Mouse (Mus musculus) midbrain, embryonic 16.5 days (tissue): ENCODE measurements at regions not wholly inside any gene's neighbourhood (a gene's known extent, or its start where the extent isn't known, plus 50 kb on each side); places are given as distances from the start of the nearest gene placed in this dataset.

ENCODE experiments used
- ATAC-seq: fragments of 200-750 bp; cut with Nextera tagmentation; 2 replicates; pipeline ENCODE4 v1.8.0; 2017; ENCODE audit warnings: moderate TSS enrichment
- H3K27ac ChIP-seq: fragments of 300-500 bp; sonication (generic); 2 replicates; pipeline ENCODE4 v1.5.1; 2014; ENCODE audit warnings: mild to moderate bottlenecking, low read length, mixed read lengths
- H3K27me3 ChIP-seq: fragments of 300-500 bp; sonication (generic); 2 replicates; pipeline ENCODE4 v1.6.1; 2014; ENCODE audit warnings: low read depth, low read length, mixed read lengths; ENCODE audit not compliant: control insufficient read depth, insufficient read depth
- H3K36me3 ChIP-seq: fragments of 300-500 bp; sonication (generic); 2 replicates; pipeline ENCODE4 v1.6.1; 2014; ENCODE audit warnings: mild to moderate bottlenecking, low read length, moderate library complexity, mixed read lengths; ENCODE audit not compliant: control insufficient read depth, insufficient read depth
- H3K4me1 ChIP-seq: fragments of 300-500 bp; sonication (generic); 2 replicates; pipeline ENCODE4 v1.6.1; 2014; ENCODE audit warnings: mild to moderate bottlenecking, low read length, mixed read lengths; ENCODE audit not compliant: control insufficient read depth, insufficient read depth
- H3K4me2 ChIP-seq: fragments of 300-500 bp; sonication (generic); 2 replicates; pipeline ENCODE4 v1.6.1; 2014; ENCODE audit warnings: mild to moderate bottlenecking, low read length, mixed read lengths
- H3K4me3 ChIP-seq: fragments of 300-500 bp; sonication (generic); 2 replicates; pipeline ENCODE4 v1.5.1; 2014; ENCODE audit warnings: low read depth, mild to moderate bottlenecking, low read length, moderate library complexity, mixed read lengths
- H3K9ac ChIP-seq: fragments of 300-500 bp; sonication (generic); 2 replicates; pipeline ENCODE4 v1.6.1; 2014; ENCODE audit warnings: low read depth, low read length, mixed read lengths
- H3K9me3 ChIP-seq: fragments of 300-500 bp; sonication (generic); replicated peaks from 2 replicates; pipeline ENCODE4 v1.6.1; 2014; ENCODE audit warnings: mild to moderate bottlenecking, low read length, mixed read lengths; ENCODE audit not compliant: control insufficient read depth, poor library complexity, severe bottlenecking
- WGBS: fragments of 180-500 bp; shearing (Covaris S2); extraction: QIAGEN DNeasy Blood & Tissue Kit; methylation state at CpG from one replicate; pipeline ENCODE4 v1.1.7; 2014; 5-methylcytosine and 5-hydroxymethylcytosine counted together

- H3K9ac ChIP-seq, result no peak overlapping the region
- peaks cover 4% of the 10 kb centered on the region for H3K4me1 ChIP-seq
- 77% methylated on average over 6 of the region's 6 CpGs for WGBS
- ATAC-seq, result no peak
- H3K9me3 ChIP-seq, result no peaks in the 10 kb centered on the region
- H3K4me2 ChIP-seq, result no peak overlapping the region
- H3K27ac ChIP-seq, result no peak overlapping the region
- H3K36me3 ChIP-seq, result no peaks in the 10 kb centered on the region
- no peak overlapping the region for H3K4me3 ChIP-seq
- no peaks in the 10 kb centered on the region for H3K27me3 ChIP-seq
Observed at GRCm38 (mm10) chr10:56486584-56486983, 109.5 kb downstream of the Gja1 start.

DNA sequence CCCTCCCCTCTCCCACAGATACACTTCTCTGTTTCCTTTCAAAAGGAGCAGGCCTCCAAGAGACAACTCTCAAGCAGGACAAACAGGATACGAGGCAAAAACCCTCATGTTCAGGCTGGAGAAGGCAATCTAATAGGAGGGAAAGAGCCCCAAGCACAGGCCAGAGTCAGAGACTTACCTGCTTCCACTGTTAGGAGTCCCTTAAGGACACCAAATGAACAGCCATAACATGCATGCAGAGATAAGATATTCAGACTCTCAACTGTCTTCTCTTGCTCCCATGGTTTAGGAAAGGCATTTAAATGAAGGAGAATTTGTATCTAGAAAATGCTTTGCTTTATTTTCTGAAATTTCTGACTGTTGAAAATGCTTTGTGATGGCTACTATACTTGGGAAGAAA is 116.3 kb downstream of the Gja1 start:
- no peak for ATAC-seq
- Histone ChIP-seq H3K9me3 (no peaks in the 10 kb centered on the region), H3K4me1 (no peaks in the 10 kb centered on the region), H3K27ac (no peak overlapping the region), H3K4me2 (no peak overlapping the region), H3K9ac (no peak overlapping the region), H3K27me3 (no peaks in the 10 kb centered on the region), H3K4me3 (no peak overlapping the region), H3K36me3 (no peaks in the 10 kb centered on the region)
- 80% methylated on average over 1 of the region's 1 CpGs for WGBS

DNA sequence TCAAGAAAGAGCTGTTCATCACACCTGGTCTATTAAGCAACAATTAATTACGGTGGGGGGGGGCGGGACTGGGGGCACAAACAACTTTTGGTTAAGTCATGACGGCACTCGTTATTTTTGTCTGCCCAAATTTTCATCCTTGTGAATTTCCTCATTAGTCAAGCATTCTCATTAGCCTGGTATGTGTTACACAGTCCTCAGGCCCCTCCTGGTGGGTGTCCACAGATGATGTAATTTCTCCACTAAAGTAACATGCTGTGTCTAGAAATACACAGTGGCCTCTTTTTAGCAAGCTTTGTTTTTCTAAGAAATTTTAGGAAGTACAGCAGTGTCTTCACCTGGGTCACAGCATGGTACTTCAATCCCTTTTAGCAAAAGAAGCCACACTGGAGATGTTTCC is 118.2 kb downstream of the Gja1 start:
- Histone ChIP-seq H3K4me2 (no peak overlapping the region), H3K27ac (no peak overlapping the region), H3K4me3 (no peak overlapping the region), H3K4me1 (no peaks in the 10 kb centered on the region), H3K9me3 (no peaks in the 10 kb centered on the region), H3K27me3 (no peaks in the 10 kb centered on the region), H3K36me3 (no peaks in the 10 kb centered on the region), H3K9ac (no peak overlapping the region)
- WGBS, result 87% methylated on average over 4 of the region's 4 CpGs
- no peak for ATAC-seq

GRCm38 (mm10) chr10:56519041-56519440 is 141.9 kb downstream of the Gja1 start:
- Histone ChIP-seq H3K36me3 (no peaks in the 10 kb centered on the region), H3K4me3 (no peak overlapping the region), H3K4me2 (no peak overlapping the region), H3K4me1 (no peaks in the 10 kb centered on the region), H3K27ac (no peak overlapping the region), H3K27me3 (no peaks in the 10 kb centered on the region), H3K9ac (no peak overlapping the region), H3K9me3 (no peaks in the 10 kb centered on the region)
- ATAC-seq, result no peak
- WGBS, result 96% methylated on average over 1 of the region's 1 CpGs

DNA sequence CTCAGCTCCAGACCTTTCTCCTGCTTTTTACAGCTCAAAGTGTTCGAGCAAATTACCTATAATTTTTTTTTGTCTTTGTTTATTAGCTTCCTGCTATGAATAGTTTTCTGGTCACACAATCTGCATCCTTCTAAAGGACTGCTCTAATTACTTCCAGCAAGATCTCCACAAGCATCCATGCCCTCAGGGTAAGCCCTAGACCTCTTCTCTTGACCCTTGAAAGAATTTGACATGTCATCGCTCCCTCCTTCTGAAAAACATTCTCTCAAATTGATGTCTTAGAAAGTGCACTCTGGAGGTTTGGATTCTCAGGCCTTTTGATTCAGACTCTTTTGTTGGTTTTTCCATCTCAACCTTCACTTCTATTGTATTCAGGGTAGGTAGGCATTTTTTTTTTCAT is 148.7 kb downstream of the Gja1 start:
- H3K36me3 ChIP-seq, result no peaks in the 10 kb centered on the region
- ATAC-seq, result no peak
- no peak overlapping the region for H3K27ac ChIP-seq
- no peak overlapping the region for H3K9ac ChIP-seq
- no peak overlapping the region for H3K4me3 ChIP-seq
- no peak overlapping the region for H3K4me2 ChIP-seq
- H3K4me1 ChIP-seq, result no peaks in the 10 kb centered on the region
- 89% methylated on average over 2 of the region's 2 CpGs for WGBS
- no peaks in the 10 kb centered on the region for H3K27me3 ChIP-seq
- 0 out of 2 replicates have a peak, but pooled peaks cover 2% of the 10 kb centered on the region for H3K9me3 ChIP-seq

GRCm38 (mm10) chr10:56537091-56537490 is 160.0 kb downstream of the Gja1 start:
- ATAC-seq, result no peak
- Histone ChIP-seq H3K36me3 (no peaks in the 10 kb centered on the region), H3K9me3 (no peaks in the 10 kb centered on the region), H3K9ac (no peak overlapping the region), H3K4me2 (no peak overlapping the region), H3K4me3 (no peak overlapping the region), H3K27ac (no peak overlapping the region), H3K27me3 (no peaks in the 10 kb centered on the region), H3K4me1 (no peaks in the 10 kb centered on the region)
- WGBS, result 69% methylated on average over 4 of the region's 4 CpGs

DNA sequence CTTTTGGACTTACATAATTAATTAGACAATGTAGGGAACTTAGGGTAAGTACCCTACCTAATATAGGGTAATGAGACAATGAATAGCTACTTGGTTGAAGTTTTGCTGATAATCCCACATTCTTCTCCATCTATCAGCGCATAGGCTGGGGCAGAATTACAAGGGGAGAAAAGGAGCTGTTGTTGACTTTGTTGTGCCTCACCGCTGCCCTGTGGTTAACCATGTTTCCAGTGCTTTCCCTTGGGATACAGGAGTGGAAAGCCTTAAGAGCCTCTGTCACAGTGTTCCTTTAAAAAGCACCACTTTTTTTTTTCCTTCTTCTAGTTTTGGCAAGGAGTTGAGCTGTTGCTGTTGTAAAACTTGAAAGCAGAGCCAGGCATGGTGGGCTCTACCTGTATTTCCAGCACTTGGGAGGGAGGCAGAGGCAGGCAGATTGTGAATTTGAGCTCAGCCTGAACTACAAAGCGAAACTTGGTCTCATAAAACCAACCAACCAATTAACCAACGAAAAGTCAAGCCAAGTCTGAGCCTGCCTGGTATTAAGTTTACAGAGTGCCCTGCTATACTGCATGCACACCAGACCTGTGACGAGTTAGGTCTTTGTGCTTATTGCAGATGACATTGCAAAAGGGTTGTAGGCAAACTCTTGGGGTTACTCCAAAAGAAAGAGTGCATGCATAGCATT is 162.8 kb downstream of the Gja1 start:
- ATAC-seq, result no peak
- H3K4me3 ChIP-seq, result no peak overlapping the region
- H3K9me3 ChIP-seq, result no peaks in the 10 kb centered on the region
- H3K9ac ChIP-seq, result no peak overlapping the region
- no peaks in the 10 kb centered on the region for H3K4me1 ChIP-seq
- H3K36me3 ChIP-seq, result no peaks in the 10 kb centered on the region
- WGBS, result 84% methylated on average over 5 of the region's 5 CpGs
- H3K27ac ChIP-seq, result no peak overlapping the region
- no peak overlapping the region for H3K4me2 ChIP-seq
- no peaks in the 10 kb centered on the region for H3K27me3 ChIP-seq

GRCm38 (mm10) chr10:56542106-56542505 is 165.0 kb downstream of the Gja1 start:
- Histone ChIP-seq H3K4me3 (no peak overlapping the region), H3K27ac (no peak overlapping the region), H3K27me3 (no peaks in the 10 kb centered on the region), H3K9ac (no peak overlapping the region), H3K36me3 (no peaks in the 10 kb centered on the region), H3K4me1 (no peaks in the 10 kb centered on the region), H3K9me3 (no peaks in the 10 kb centered on the region), H3K4me2 (no peak overlapping the region)
- WGBS, result 84% methylated on average over 3 of the region's 3 CpGs
- no peak for ATAC-seq

GRCm38 (mm10) chr10:56545989-56546388 is 168.9 kb downstream of the Gja1 start:
- Histone ChIP-seq H3K9me3 (no peaks in the 10 kb centered on the region), H3K27me3 (no peaks in the 10 kb centered on the region), H3K36me3 (no peaks in the 10 kb centered on the region), H3K4me1 (no peaks in the 10 kb centered on the region), H3K27ac (no peak overlapping the region), H3K9ac (no peak overlapping the region), H3K4me3 (no peak overlapping the region), H3K4me2 (no peak overlapping the region)
- 75% methylated on average over 3 of the region's 3 CpGs for WGBS
- ATAC-seq, result no peak
